Mouse (Mus musculus) small intestine, adult 2 months (tissue): ENCODE measurements around the gene Mrfap1.

Experiments
- CTCF ChIP-seq: fragments of 200-500 bp; IDR thresholded peaks from 2 replicates; pipeline ENCODE4 v1.5.1; 2012; ENCODE audit warnings: low read depth, mild to moderate bottlenecking, control low read depth, inconsistent platforms, low read length, moderate library complexity, mixed read lengths; ENCODE audit not compliant: insufficient replicate concordance, insufficient read length; ENCODE audit errors: extremely low read depth
- POLR2A ChIP-seq: fragments of 200-500 bp; IDR thresholded peaks from 2 replicates; pipeline ENCODE4 v1.6.1; 2012; ENCODE audit warnings: low read depth, mild to moderate bottlenecking, control low read depth, inconsistent platforms, low read length, moderate library complexity

DNA sequence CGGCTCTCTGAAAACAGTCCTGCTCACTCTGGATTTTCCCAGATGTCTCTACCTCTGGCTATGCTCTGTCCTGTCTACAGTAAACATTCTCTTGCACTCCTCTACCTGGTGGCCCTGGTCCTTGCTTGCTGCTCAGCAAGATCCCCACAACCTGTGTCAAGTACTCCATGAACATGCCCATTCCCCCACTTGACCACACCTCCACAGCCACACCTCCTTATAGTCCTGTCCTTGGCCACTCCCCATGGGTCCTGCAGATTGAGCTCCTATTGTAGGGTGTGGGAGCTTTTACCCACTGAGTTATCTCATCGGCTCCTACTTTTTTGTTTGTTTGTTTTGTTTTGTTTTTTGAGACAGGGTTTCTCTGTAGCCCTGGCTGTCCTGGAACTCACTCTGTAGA, 17.7 kb downstream of the Mrfap1 start:
- TF ChIP-seq CTCF (no peak), POLR2A (no peak)
